Mouse (Mus musculus): ENCODE results near the gene Gm10392. TPM values are rescaled to one million over a fixed set of nuclear protein-coding genes. Genes with fewer than 3 reads are reported as not detected.

Gm10392 gene
- total RNA-seq, 2 experiments from 2014 or later, result not detected

GRCm38 (mm10) chr11:77468397-77468796 lies 50.6 kb downstream of the Gm10392 start:
- intact Hi-C loops (cut with DNase I), result loop anchor here (10.0 kb wide), 1 partner anchor 374 kb away; no protein-coding TSS in a partner anchor
- DNase-seq (ENCODE audit: extremely low spot score in 1 of 2, low spot score in 2 of 2), result no peak

DNA sequence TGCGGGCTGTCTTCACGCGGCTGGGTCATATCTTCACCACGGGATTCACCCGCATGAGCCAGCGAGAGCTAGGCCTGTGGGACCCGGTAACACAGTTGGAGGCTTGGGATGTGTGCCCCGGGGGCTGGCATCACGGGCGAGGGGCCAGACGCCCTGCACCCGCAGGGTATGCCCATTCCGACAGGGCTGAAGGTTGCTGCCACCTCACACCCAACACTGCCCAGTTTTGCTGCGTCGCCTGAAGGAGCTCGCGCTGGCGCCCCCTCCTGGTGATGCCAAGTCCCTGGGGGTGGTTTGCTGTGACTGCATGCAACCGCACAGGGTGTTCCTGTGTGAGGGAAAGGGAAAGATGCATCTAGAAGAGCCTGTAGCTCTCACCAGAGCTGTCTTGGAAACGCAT lies 51.2 kb downstream of the Gm10392 start:
- intact Hi-C loops (cut with DNase I), result loop anchor here (10.0 kb wide), 1 partner anchor 373 kb away; no protein-coding TSS in a partner anchor
- DNase-seq (ENCODE audit: extremely low spot score in 1 of 2, low spot score in 2 of 2), result peak in 1 of 2 experiments; percentile 88

- intact Hi-C loops (cut with DNase I), result loop anchor here (10.0 kb wide), 1 partner anchor 372 kb away; no protein-coding TSS in a partner anchor
- peak in 1 of 2 experiments; percentile 85 for DNase-seq (ENCODE audit: extremely low spot score in 1 of 2, low spot score in 2 of 2)
These were observed 51.8 kb downstream of the Gm10392 start for GRCm38 (mm10) chr11:77467157-77467556.

Other genes starting within 250 kb of the Gm10392 start
- gene Coro6, start 56.8 kb downstream of the Gm10392 start, total RNA-seq (2021), result 10 to 100 TPM; 18.4 to 21.1 TPM
- 100 to 1,000 TPM; 149 to 152 TPM for gene Ankrd13b, start 29.5 kb downstream of the Gm10392 start, total RNA-seq (2021)
- gene Git1, start 25.6 kb downstream of the Gm10392 start, total RNA-seq (2021), result 100 to 1,000 TPM; 138 to 142 TPM
- gene Abhd15, start 4.1 kb downstream of the Gm10392 start, total RNA-seq (2021), result 1 to 10 TPM in 1 of 2 experiments, under 1 TPM in 1; 0.85 to 1.7 TPM
- gene Trp53i13, start 3.2 kb downstream of the Gm10392 start, total RNA-seq (2021), result 1 to 10 TPM; 3.3 to 3.8 TPM
- gene Taok1, start 88.6 kb upstream of the Gm10392 start, total RNA-seq (2021), result 100 to 1,000 TPM; 109 to 111 TPM
- 10 to 100 TPM; 74.9 to 80.8 TPM for gene Nufip2, start 167.0 kb upstream of the Gm10392 start, total RNA-seq (2021)
- gene Cryba1, start 206.1 kb upstream of the Gm10392 start, total RNA-seq (2021), result not detected
- 100 to 1,000 TPM; 135 to 137 TPM for gene Myo18a, start 244.0 kb upstream of the Gm10392 start, total RNA-seq (2021)

Data from left cerebral cortex, postnatal 10 days (tissue).